15 mouse cellular contexts compared by ENCODE assay signal in genomic region chr9:72422284-72422683, GRCm38 (mm10). TPM values are rescaled to one million over a fixed set of nuclear protein-coding genes. Genes with fewer than 3 reads are reported as not detected.
DNase-seq lines count a peak whose midpoint lies in the region; ATAC-seq lines count a peak whose summit lies in the region.
"Had no signal": no experiment of that assay in that cellular context is flagged by ENCODE, and none has a peak within 500 bp of the region (broad histone marks: within the 10 kb centered on the region; RNA-seq: fewer than 3 reads in every experiment).

No protein-coding gene starts in this region.

- H3K27me3 ChIP-seq in heart, embryonic 13.5 days (replicated peaks) = no peaks in the 10 kb centered on the region
- no peaks in the 10 kb centered on the region for H3K27me3 ChIP-seq in embryonic facial prominence, embryonic 15.5 days
- no peaks in the 10 kb centered on the region for H3K27me3 ChIP-seq in midbrain, embryonic 15.5 days (replicated peaks)

- peak overlapping the region; percentile 32 for H3K27ac ChIP-seq in heart, embryonic 13.5 days (replicated peaks)
- H3K27ac ChIP-seq in embryonic facial prominence, embryonic 15.5 days (replicated peaks) = 0 out of 2 replicates have a peak overlapping the region, but pooled peaks have one; percentile 3
- H3K27ac ChIP-seq in midbrain, embryonic 15.5 days = peak overlapping the region; percentile 46; the same call in 1 of the 2 replicates
- H3K27ac ChIP-seq: kidney, postnatal 0 days had no signal

- no peak overlapping the region; the same call in 1 of the 2 replicates for H3K9ac ChIP-seq in heart, embryonic 13.5 days
- H3K9ac ChIP-seq in embryonic facial prominence, embryonic 15.5 days = no peak overlapping the region
- H3K9ac ChIP-seq in midbrain, embryonic 15.5 days = no peak overlapping the region

- intact Hi-C loops in heart, postnatal 25 days (cut with DNase I) = no loop called here

- H3K36me3 ChIP-seq in heart, embryonic 13.5 days = no peaks in the 10 kb centered on the region
- no peaks in the 10 kb centered on the region for H3K36me3 ChIP-seq in embryonic facial prominence, embryonic 15.5 days
- no peaks in the 10 kb centered on the region for H3K36me3 ChIP-seq in midbrain, embryonic 15.5 days (replicated peaks)

- no peak overlapping the region for H3K4me3 ChIP-seq in heart, embryonic 13.5 days
- H3K4me3 ChIP-seq in embryonic facial prominence, embryonic 15.5 days (replicated peaks) = no peak overlapping the region
- no peak overlapping the region for H3K4me3 ChIP-seq in midbrain, embryonic 15.5 days
- H3K4me3 ChIP-seq: myocyte had no signal

- ATAC-seq in heart, embryonic 13.5 days (ENCODE audit: extremely low read depth, insufficient number of reproducible peaks, low FRiP score, low TSS enrichment) = no peak
- ATAC-seq in embryonic facial prominence, embryonic 15.5 days (ENCODE audit: insufficient number of reproducible peaks, low FRiP score, low TSS enrichment, low read depth) = peak; percentile 39; the same call in 1 of the 2 replicates
- no peak for ATAC-seq in midbrain, embryonic 15.5 days (replicated peaks)
- ATAC-seq: forebrain, embryonic 16.5 days; inflammation-experienced regulatory T-cells, adult 6 months had no signal

- H3K4me1 ChIP-seq in heart, embryonic 13.5 days = peaks cover 22% of the 10 kb centered on the region
- H3K4me1 ChIP-seq in embryonic facial prominence, embryonic 15.5 days = peaks cover 13% of the 10 kb centered on the region; the same call in 1 of the 2 replicates
- peaks cover 24% of the 10 kb centered on the region for H3K4me1 ChIP-seq in midbrain, embryonic 15.5 days

- H3K4me2 ChIP-seq in heart, embryonic 13.5 days = peak overlapping the region; percentile 20
- H3K4me2 ChIP-seq in embryonic facial prominence, embryonic 15.5 days (replicated peaks) = no peak overlapping the region
- no peak overlapping the region for H3K4me2 ChIP-seq in midbrain, embryonic 15.5 days

- no peak for DNase-seq in heart, postnatal 25 days (ENCODE audit: low spot score)
- DNase-seq in R1 (ENCODE audit: low read depth, low spot score) = peak; percentile 11
- DNase-seq in cerebellum, postnatal 36 days = no peak
- DNase-seq in adrenal gland, postnatal 25 days = no peak
- DNase-seq in spleen, adult 12 weeks (ENCODE audit: low spot score) = no peak
- DNase-seq: cerebellum, postnatal 25 days; lung, postnatal 4 days; thymus, postnatal 25 days had no signal

- no peaks in the 10 kb centered on the region for H3K9me3 ChIP-seq in heart, embryonic 13.5 days
- H3K9me3 ChIP-seq in embryonic facial prominence, embryonic 15.5 days (replicated peaks) = no peaks in the 10 kb centered on the region
- H3K9me3 ChIP-seq in midbrain, embryonic 15.5 days = no peaks in the 10 kb centered on the region

- 60% methylated on average over 11 of the region's 11 CpGs for WGBS in heart, embryonic 13.5 days
- 54% methylated on average over 11 of the region's 11 CpGs for WGBS in embryonic facial prominence, embryonic 15.5 days
- 39% methylated on average over 11 of the region's 11 CpGs for WGBS in midbrain, embryonic 15.5 days

RNA-seq across cellular contexts. Expression of gene Mns1, which starts 15.5 kb away (rescaled TPM):
- polyA plus RNA-seq in heart, embryonic 13.5 days (2015; fragmentation: Nextera tagmentation; extraction: Ambion mirVana) = 16.4 and 16.8 TPM in 2 replicates
- total RNA-seq in heart, postnatal 25 days (2021) = under 1 TPM; 0.11 to 0.13 TPM
- polyA plus RNA-seq in embryonic facial prominence, embryonic 15.5 days (2015; fragmentation: Nextera tagmentation; extraction: Ambion mirVana) = 25.7 and 34.4 TPM in 2 replicates
- polyA plus RNA-seq in midbrain, embryonic 15.5 days (2015; fragmentation: Nextera tagmentation; extraction: Ambion mirVana) = 6.5 and 7.4 TPM in 2 replicates
- 4.1 and 4.7 TPM in 2 replicates for total RNA-seq in adrenal gland, postnatal 25 days (2021)
